Mouse (Mus musculus) neural tube, embryonic 14.5 days (tissue): ENCODE results near the gene Olig2. TPM values are rescaled to one million over a fixed set of nuclear protein-coding genes. Genes with fewer than 3 reads are reported as not detected.

Experiments used
- ATAC-seq: fragments of 200-750 bp; cut with Nextera tagmentation; 2 replicates; pipeline ENCODE4 v1.8.0; 2017; ENCODE audit warnings: low read depth, mild to moderate bottlenecking, moderate TSS enrichment, moderate library complexity
- H3K27ac ChIP-seq: fragments of 300-500 bp; sonication (generic); 2 replicates; pipeline ENCODE4 v1.5.1; 2014; ENCODE audit warnings: low read depth, mild to moderate bottlenecking, control low read depth, low read length, moderate library complexity, mixed read lengths
- H3K27me3 ChIP-seq: fragments of 300-500 bp; sonication (generic); 2 replicates; pipeline ENCODE4 v1.6.1; 2014; ENCODE audit warnings: low read length; ENCODE audit not compliant: control insufficient read depth, insufficient read depth
- H3K36me3 ChIP-seq: fragments of 300-500 bp; sonication (generic); 2 replicates; pipeline ENCODE4 v1.6.1; 2014; ENCODE audit warnings: low read length, mixed read lengths; ENCODE audit not compliant: control insufficient read depth, insufficient read depth
- H3K4me1 ChIP-seq: fragments of 300-500 bp; sonication (generic); 2 replicates; pipeline ENCODE4 v1.6.1; 2014; ENCODE audit warnings: low read length; ENCODE audit not compliant: control insufficient read depth, insufficient read depth
- H3K4me2 ChIP-seq: fragments of 300-500 bp; sonication (generic); 2 replicates; pipeline ENCODE4 v1.6.1; 2014; ENCODE audit warnings: mild to moderate bottlenecking, low read depth, low read length, control low read depth
- H3K4me3 ChIP-seq: fragments of 300-500 bp; sonication (generic); 2 replicates; pipeline ENCODE4 v1.5.1; 2014; ENCODE audit warnings: low read depth, low read length, control low read depth, mixed read lengths
- H3K9ac ChIP-seq: fragments of 300-500 bp; sonication (generic); replicated peaks from 2 replicates; pipeline ENCODE4 v1.6.1; 2014; ENCODE audit warnings: low read depth, mild to moderate bottlenecking, control low read depth, low read length, mixed read lengths
- H3K9me3 ChIP-seq: fragments of 300-500 bp; sonication (generic); 2 replicates; pipeline ENCODE4 v1.6.1; 2016; ENCODE audit warnings: low read length; ENCODE audit not compliant: control insufficient read depth
- WGBS: fragments of 180-500 bp; shearing (Covaris S2); extraction: QIAGEN DNeasy Blood & Tissue Kit; methylation state at CpG from one replicate; pipeline ENCODE4 v1.1.7; 2014; 5-methylcytosine and 5-hydroxymethylcytosine counted together
- polyA plus RNA-seq: library from polyadenylated mRNA; unstranded; fragments of >200 nt; fragmentation: Nextera tagmentation; extraction: Ambion mirVana; gene quantifications from 2 replicates; pipeline ENCODE4 v1.2.1, GENCODE M21; 2014

Gene Olig2
- polyA plus RNA-seq, 1 experiment from 2014 or later = 8.3 TPM

- Histone ChIP-seq H3K9ac (no peak overlapping the region), H3K4me2 (no peak overlapping the region), H3K27ac (no peak overlapping the region), H3K27me3 (peaks cover 45% of the 10 kb centered on the region), H3K4me1 (no peaks in the 10 kb centered on the region), H3K4me3 (no peak overlapping the region), H3K9me3 (no peaks in the 10 kb centered on the region), H3K36me3 (no peaks in the 10 kb centered on the region)
- peak; percentile 58; the same call in 1 of the 2 replicates for ATAC-seq
- WGBS = 29% methylated on average over 12 of the region's 12 CpGs
Measured at GRCm38 (mm10) chr16:91262467-91263220, 37.4 kb downstream of the Olig2 start.

GRCm38 (mm10) chr16:91265972-91266371 lies 40.7 kb downstream of the Olig2 start:
- H3K4me2 ChIP-seq = no peak overlapping the region
- H3K4me3 ChIP-seq = no peak overlapping the region
- H3K9ac ChIP-seq = no peak overlapping the region
- 70% methylated on average over 6 of the region's 6 CpGs for WGBS
- H3K27me3 ChIP-seq = peaks cover 60% of the 10 kb centered on the region
- no peaks in the 10 kb centered on the region for H3K36me3 ChIP-seq
- no peaks in the 10 kb centered on the region for H3K9me3 ChIP-seq
- peak; percentile 18; the same call in 1 of the 2 replicates for ATAC-seq
- no peak overlapping the region for H3K27ac ChIP-seq
- H3K4me1 ChIP-seq = peaks cover 11% of the 10 kb centered on the region

- no peak for ATAC-seq
- Histone ChIP-seq H3K27me3 (peaks cover 80% of the 10 kb centered on the region), H3K9me3 (no peaks in the 10 kb centered on the region), H3K4me1 (peaks cover 11% of the 10 kb centered on the region), H3K4me3 (peak overlapping the region; percentile 39; the same call in 1 of the 2 replicates), H3K27ac (no peak overlapping the region), H3K36me3 (no peaks in the 10 kb centered on the region), H3K9ac (no peak overlapping the region), H3K4me2 (peak overlapping the region; percentile 65; the same call in 1 of the 2 replicates)
- 7% methylated on average over 13 of the region's 13 CpGs for WGBS
Measured at GRCm38 (mm10) chr16:91268724-91269452, 43.6 kb downstream of the Olig2 start.

- Histone ChIP-seq H3K4me2 (peak within 1 kb of the TSS; percentile 65), H3K9me3 (no peaks in the 10 kb centered on the region), H3K27ac (no peak within 1 kb of the TSS), H3K27me3 (peaks cover 87% of the 10 kb centered on the region), H3K9ac (no peak within 1 kb of the TSS), H3K4me1 (peaks cover 11% of the 10 kb centered on the region), H3K36me3 (no peaks in the 10 kb centered on the region), H3K4me3 (peak within 1 kb of the TSS; percentile 39)
- peak; percentile 87 for ATAC-seq
- WGBS = 1% methylated on average over 64 of the region's 64 CpGs
Measured at GRCm38 (mm10) chr16:91269468-91270211, 44.4 kb downstream of the Olig2 start, which contains the start of gene Olig1. Gene Olig1, plus strand, starts transcription at chr16:91269772.

GRCm38 (mm10) chr16:91270212-91270971 lies 45.1 kb downstream of the Olig2 start:
- Histone ChIP-seq H3K27me3 (peaks cover 87% of the 10 kb centered on the region), H3K9me3 (no peaks in the 10 kb centered on the region), H3K4me1 (peaks cover 11% of the 10 kb centered on the region), H3K36me3 (no peaks in the 10 kb centered on the region), H3K27ac (no peak overlapping the region), H3K4me2 (peak overlapping the region; percentile 65), H3K4me3 (peak overlapping the region; percentile 39), H3K9ac (no peak overlapping the region)
- peak; percentile 29; the same call in 1 of the 2 replicates for ATAC-seq
- WGBS = under 1% methylated on average over 63 of the region's 63 CpGs

- H3K9me3 ChIP-seq = no peaks in the 10 kb centered on the region
- no peak for ATAC-seq
- peaks cover 85% of the 10 kb centered on the region for H3K27me3 ChIP-seq
- no peak overlapping the region for H3K27ac ChIP-seq
- peaks cover 11% of the 10 kb centered on the region for H3K4me1 ChIP-seq
- H3K4me2 ChIP-seq = no peak overlapping the region; the same call in 1 of the 2 replicates
- no peak overlapping the region for H3K9ac ChIP-seq
- H3K36me3 ChIP-seq = no peaks in the 10 kb centered on the region
- H3K4me3 ChIP-seq = peak overlapping the region; percentile 39; the same call in 1 of the 2 replicates
- under 1% methylated on average over 29 of the region's 29 CpGs for WGBS
Measured at GRCm38 (mm10) chr16:91270982-91271549, 45.8 kb downstream of the Olig2 start.

- no peak for ATAC-seq
- WGBS = 3% methylated on average over 20 of the region's 20 CpGs
- Histone ChIP-seq H3K27ac (no peak overlapping the region), H3K4me1 (peaks cover 11% of the 10 kb centered on the region), H3K9me3 (no peaks in the 10 kb centered on the region), H3K27me3 (peaks cover 85% of the 10 kb centered on the region), H3K36me3 (no peaks in the 10 kb centered on the region), H3K4me2 (no peak overlapping the region), H3K9ac (no peak overlapping the region), H3K4me3 (no peak overlapping the region)
Measured at GRCm38 (mm10) chr16:91271634-91272033, 46.4 kb downstream of the Olig2 start.
